Mouse (Mus musculus) cerebellum, postnatal 36 days (tissue): ENCODE data around the gene Ly86.

Experiments
- DNase-seq, 2 experiments: peaks; one replicate each; pipeline ENCODE4 v3.0.0; 2021 to 2022; ENCODE audit warnings: mixed read lengths in 2 of 2

Gene Ly86

DNA sequence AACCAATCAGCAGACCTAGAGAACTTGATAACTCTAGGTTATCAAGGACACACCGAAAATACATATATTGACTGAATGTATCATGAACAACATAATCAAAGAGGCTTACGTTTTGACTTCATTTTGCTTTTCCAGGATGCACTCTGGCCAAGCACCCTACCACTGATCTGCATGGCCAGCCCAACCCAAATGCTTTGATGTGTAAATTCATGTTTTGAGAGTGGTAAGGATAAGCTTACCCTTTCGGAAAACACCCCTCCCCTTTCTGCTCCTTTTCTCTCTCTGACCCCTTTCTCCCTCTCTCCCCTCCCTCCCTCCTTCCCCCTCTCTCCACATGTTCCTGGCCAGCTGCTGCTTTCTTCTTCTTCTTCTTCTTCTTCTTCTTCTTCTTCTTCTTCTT lies 88.1 kb downstream of the Ly86 start:
- no peak for DNase-seq

DNA sequence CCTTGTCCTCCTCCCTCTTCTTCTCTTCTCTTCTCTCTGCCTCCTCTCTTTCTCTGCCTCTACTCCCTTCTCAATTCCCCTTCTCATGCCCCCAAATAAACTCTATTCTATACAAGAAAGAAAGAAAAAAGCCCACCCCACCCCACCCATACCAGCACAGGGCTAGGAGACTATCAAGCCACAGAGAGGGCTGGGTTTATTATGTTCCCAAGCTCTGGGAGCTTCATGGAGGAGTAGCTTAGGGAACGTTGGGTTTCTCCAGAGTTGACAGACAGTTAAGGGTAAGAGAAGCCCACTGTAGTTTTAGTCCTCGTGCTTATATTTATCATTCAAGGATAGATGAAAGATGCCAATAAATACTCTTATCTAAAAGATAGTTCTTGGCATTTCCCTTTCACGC lies 88.7 kb downstream of the Ly86 start:
- DNase-seq, result no peak

DNA sequence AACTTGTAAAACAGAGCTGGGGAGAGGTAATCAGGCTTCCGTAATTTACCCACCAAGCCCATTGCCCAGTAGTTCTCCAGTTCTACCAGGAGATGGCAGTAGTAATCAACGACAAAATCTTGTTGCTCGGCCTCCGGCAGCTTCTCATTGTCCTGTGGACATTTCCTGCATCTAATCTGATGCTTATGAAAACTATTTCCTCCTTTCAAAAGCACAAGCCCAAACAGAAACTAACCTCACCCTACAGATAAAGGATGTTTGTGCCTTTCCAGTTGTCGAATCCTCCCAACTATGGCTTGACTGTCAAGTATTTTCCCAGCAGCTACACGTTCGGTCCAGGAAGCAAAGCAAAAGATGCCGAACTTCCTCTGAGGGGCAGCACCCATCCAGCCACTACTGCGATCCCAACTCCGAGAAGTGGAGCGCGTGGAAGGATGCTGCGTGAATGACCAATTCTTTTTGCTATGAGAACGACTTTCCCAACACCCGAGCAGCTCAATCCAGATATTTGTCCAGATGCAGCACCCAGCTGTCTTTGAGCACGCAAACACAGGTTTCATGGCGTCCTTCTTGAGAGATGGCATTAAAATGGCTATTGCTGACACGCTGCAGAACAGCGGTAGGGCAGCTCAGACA lies 89.2 kb downstream of the Ly86 start:
- peak; percentile 16 to 57 for DNase-seq

GRCm38 (mm10) chr13:37434841-37435240 lies 89.8 kb downstream of the Ly86 start:
- no peak for DNase-seq

DNA sequence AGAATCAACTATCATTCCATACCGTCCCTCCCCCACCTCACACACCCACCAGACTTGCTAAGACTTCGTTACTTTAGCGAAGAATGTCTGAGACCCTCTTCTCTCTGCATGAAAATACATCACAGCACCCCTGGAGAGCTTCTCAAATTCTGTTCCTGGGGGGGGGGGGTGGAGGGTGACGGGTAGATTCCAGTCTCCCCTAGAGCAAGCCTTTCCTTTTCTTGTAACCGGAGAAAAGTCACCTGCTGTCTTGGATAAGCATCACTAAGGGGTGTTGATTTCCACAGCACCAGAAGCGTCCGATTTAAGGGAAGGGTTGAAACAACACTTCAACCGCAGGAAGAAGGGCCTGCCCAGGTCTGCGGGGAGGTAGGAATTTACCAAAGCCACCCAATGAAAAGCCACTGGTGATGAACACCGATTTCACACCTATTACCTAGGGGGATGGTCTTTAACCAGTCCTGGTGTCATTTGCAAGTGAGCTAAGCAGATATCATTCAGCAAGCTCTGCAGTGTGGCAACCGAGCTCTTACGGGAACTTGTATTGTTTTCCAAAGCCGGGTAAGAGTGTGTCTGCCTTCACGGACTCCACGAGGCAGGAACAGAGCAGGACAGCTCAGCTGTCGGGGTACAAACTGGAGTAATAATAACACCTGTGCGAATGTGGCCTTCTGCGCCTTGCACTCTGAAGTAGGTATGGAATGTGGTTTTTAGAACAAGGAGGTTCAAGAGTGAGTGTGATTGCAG lies 91.4 kb downstream of the Ly86 start:
- no peak for DNase-seq

- DNase-seq, result no peak
Measured at GRCm38 (mm10) chr13:37438788-37439187, 93.8 kb downstream of the Ly86 start.

DNA sequence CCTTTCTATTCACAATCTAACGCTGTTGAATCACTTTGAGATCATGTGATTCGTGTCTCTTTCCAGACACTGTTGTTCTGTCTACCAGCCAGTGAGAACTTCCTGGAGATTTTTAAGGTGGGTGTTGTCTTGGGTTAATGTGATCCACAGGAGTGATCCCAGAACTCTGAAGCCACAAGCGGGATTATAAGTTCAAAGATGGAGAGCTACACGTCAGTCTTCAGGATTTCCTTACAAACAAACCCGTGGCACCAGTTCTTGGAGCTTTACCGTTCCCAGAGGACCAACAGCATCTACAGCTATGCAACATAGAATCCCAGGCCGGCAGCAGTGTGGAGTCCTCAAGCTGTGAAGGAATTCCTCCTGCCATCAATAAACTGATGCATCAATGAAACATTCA lies 94.5 kb downstream of the Ly86 start:
- DNase-seq, result no peak

DNA sequence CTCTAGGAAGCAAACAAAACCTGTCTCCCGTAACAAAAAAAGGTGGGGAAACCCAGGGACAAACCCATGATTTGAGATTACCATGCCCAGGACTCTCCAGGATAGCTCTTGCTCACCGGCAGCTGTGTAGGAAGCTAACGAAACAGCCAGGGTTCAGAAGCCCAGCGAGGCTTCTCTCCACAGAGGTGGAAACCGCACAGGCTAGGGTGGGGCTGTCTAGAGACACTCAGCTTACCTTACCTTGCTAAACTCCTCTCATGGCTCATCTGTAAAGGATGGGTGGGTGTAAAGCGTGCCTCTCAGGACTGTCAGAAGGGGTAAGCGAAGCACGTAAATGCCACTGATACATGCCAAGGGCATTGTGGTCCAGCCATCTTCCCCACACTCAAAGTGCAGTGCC lies 94.9 kb downstream of the Ly86 start:
- DNase-seq, result no peak

GRCm38 (mm10) chr13:37440593-37441307 lies 95.7 kb downstream of the Ly86 start:
- no peak for DNase-seq

- DNase-seq, result no peak
Measured at GRCm38 (mm10) chr13:37442058-37442457, 97.0 kb downstream of the Ly86 start.

GRCm38 (mm10) chr13:37442531-37442930 lies 97.5 kb downstream of the Ly86 start:
- no peak for DNase-seq

GRCm38 (mm10) chr13:37446699-37447258 lies 101.8 kb downstream of the Ly86 start:
- DNase-seq, result no peak

DNA sequence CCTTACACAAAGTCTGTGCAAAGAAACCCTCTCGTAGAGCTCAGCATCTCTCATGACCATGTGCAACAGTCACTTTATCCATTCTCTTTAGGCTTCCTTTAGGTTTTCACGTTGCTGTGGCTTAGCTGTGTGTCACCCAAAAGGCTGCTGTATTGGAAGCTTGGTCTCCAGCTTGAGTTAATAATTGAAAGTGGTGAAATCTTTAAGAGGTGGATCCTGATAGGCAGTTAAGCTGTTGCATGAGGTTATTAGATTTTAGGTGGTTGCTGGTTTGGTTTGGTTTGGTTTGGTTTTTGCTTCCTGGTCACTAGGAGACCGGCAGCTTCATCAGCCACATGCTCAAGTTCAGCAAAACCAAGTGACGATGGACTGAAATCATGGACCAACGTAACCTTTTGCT lies 106.0 kb downstream of the Ly86 start:
- DNase-seq, result no peak

DNA sequence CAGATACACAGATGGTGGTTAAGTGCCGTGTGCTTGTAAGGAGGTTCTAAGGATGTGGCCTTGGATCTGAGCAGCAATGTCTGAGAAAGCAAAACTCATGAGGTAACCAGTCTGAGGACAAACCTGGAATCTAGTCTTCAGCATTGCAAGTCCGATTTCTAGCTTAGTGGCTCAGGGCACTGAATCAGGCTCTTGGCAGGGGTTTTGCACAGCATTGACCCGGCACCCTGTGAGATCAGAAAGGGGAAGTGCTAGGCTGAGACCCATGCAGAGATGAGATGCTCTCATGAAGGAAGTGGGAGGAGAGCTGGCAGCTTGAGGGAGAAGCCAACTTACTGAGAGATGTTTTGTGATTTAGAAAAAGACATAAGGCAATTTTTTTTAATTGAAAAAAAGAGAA lies 106.5 kb downstream of the Ly86 start:
- DNase-seq, result no peak

- peak in 1 of 2 experiments; percentile 23 for DNase-seq
Measured at GRCm38 (mm10) chr13:37452022-37452941, 107.3 kb downstream of the Ly86 start.

DNA sequence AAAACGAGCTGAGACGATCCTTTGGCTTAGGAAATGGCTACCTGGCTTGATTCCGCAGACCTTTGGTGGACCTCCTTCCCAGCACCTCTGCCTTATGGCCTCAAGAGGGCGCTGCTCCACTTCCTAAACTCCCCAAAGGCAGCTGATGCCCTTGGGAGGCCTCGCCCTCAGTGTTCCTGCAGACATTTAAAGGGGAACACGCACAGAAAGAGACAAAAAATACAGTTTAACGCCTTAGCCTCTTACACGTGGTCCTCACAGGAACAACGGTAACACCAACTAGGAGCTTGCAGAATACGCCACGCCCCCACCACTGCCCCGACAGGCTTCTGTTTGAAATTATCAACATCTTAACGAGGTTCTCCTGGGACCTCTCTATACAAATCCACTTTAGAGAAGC lies 108.2 kb downstream of the Ly86 start:
- DNase-seq, result peak; percentile 62 to 66

GRCm38 (mm10) chr13:37454356-37454755 lies 109.3 kb downstream of the Ly86 start:
- no peak for DNase-seq

- no peak for DNase-seq
Measured at GRCm38 (mm10) chr13:37455561-37455960, 110.6 kb downstream of the Ly86 start.

DNA sequence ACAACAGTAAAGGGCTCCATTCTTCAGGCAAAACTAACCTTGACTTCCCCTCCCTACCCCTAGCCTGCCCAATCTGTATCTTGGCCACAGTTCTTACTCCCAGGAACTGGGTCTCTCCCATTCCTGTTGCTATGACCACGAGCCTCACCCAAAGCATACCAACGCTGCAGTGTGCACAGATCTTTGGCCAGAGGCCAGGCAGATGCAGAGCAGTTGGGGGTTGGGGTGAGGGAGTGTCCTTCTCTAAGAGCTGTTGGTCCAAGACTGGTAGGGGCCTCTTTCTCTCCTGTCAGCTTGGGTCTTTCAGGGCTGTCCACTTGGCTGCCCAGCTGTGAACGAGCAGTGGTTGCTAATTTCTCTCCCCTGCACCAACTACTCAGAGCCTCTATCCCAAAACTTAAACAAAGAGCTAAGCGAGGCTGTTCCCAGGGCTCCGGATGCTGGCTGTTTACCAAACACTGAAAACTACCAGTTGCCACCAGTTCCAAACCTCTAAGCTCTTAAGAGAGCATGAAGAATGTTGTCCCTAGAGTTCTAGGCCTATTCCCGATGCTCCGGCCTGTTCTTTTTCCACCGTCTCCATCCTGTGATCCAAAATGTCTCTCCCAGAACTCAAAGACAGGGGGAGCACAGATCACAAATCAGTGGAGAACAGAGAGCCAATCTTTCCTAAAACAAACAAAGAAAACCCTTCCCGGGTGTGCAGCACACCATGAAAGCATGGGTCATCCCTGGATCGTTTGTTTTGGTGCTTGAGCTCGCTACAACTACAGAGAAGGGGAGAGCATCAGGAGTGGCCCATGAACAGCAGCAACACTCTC lies 112.2 kb downstream of the Ly86 start:
- peak in 1 of 2 experiments; percentile 10 for DNase-seq

DNA sequence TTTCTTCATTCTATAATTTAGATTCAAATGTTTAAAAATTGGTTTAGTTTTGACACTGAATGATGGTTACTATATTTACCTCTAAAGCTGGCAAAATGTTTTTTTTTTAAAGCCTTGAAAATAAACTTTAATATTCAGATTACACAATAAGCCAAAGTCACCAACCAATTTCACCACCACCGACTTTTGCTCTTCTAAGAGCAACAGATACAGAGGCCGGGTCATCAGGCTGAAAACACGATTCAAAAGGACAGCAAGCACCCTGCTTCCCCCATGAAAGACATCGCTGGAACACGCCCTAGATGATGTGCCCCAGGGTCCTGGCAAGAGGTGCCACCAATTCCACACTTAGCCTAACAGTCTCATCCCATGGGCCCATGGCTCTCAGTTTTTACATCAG lies 113.5 kb downstream of the Ly86 start:
- no peak for DNase-seq

GRCm38 (mm10) chr13:37459022-37459421 lies 114.0 kb downstream of the Ly86 start:
- no peak for DNase-seq
